Mouse (Mus musculus) heart, embryonic 13.5 days (tissue): Measurements from ENCODE around the gene Rftn1. TPM values are rescaled to one million over a fixed set of nuclear protein-coding genes. Genes with fewer than 3 reads are reported as not detected.
"Not testable (repeated sequence)": the region's sequence is repeated elsewhere in the genome, so short reads cannot be mapped to it uniquely, and the experiment has no call there.

Source experiments
- ATAC-seq: fragments of 200-750 bp; cut with Nextera tagmentation; 2 replicates; pipeline ENCODE4 v1.8.0; 2017; ENCODE audit warnings: moderate TSS enrichment; ENCODE audit not compliant: insufficient number of reproducible peaks, low FRiP score, low TSS enrichment; ENCODE audit errors: extremely low read depth
- H3K27ac ChIP-seq: fragments of 300-500 bp; sonication (generic); replicated peaks from 2 replicates; pipeline ENCODE4 v1.5.1; 2015; ENCODE audit warnings: moderate library complexity, mild to moderate bottlenecking, inconsistent platforms
- H3K27me3 ChIP-seq: fragments of 300-500 bp; sonication (generic); replicated peaks from 2 replicates; pipeline ENCODE4 v1.6.1; 2015; ENCODE audit warnings: mild to moderate bottlenecking, inconsistent platforms
- H3K36me3 ChIP-seq: fragments of 300-500 bp; sonication (generic); 2 replicates; pipeline ENCODE4 v1.6.1; 2015; ENCODE audit warnings: mild to moderate bottlenecking, inconsistent platforms
- H3K4me1 ChIP-seq: fragments of 300-500 bp; sonication (generic); 2 replicates; pipeline ENCODE4 v1.6.1; 2015; ENCODE audit warnings: inconsistent platforms
- H3K4me2 ChIP-seq: fragments of 300-500 bp; sonication (generic); 2 replicates; pipeline ENCODE4 v1.6.1; 2015; ENCODE audit warnings: inconsistent platforms, mild to moderate bottlenecking, moderate library complexity
- H3K4me3 ChIP-seq: fragments of 300-500 bp; sonication (generic); 2 replicates; pipeline ENCODE4 v1.5.1; 2015; ENCODE audit warnings: moderate library complexity, mild to moderate bottlenecking, inconsistent platforms
- H3K9ac ChIP-seq: fragments of 300-500 bp; sonication (generic); 2 replicates; pipeline ENCODE4 v1.6.1; 2015; ENCODE audit warnings: inconsistent platforms, mild to moderate bottlenecking, moderate library complexity
- H3K9me3 ChIP-seq: fragments of 300-500 bp; sonication (generic); 2 replicates; pipeline ENCODE4 v1.6.1; 2016; ENCODE audit warnings: inconsistent platforms
- WGBS: fragments of 180-500 bp; shearing (Covaris S2); methylation state at CpG from one replicate; pipeline ENCODE4 v1.1.7; 2015; ENCODE audit warnings: mixed read lengths; 5-methylcytosine and 5-hydroxymethylcytosine counted together
- polyA plus RNA-seq: library from polyadenylated mRNA; unstranded; fragments of >200 nt; fragmentation: Nextera tagmentation; extraction: Ambion mirVana; gene quantifications from 2 replicates; pipeline ENCODE4 v1.2.1, GENCODE M21; 2015

Gene Rftn1
- polyA plus RNA-seq, 1 experiment from 2014 or later = 26.3 TPM

DNA sequence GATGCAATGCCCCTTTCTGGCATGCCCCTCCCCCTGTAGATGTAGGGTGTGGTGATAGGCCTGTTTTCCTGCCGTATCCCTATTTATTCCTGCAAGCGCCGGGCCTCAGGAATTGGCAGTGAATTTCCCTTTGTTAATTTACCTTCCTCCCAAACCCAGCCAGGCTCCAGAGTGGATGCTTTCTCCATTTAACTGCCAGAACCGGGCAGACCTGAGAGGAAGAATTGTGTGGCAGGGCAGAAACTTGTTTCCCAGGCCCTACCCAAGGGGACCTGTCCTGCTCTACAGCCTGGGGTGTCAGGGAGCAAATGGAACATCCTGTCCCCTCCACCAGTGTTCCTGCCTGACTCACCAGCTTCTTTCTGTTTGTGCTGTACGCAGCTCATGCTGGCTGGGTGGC lies 34.2 kb upstream of the Rftn1 start:
- Histone ChIP-seq H3K4me3 (no peak overlapping the region), H3K9ac (no peak overlapping the region), H3K9me3 (no peaks in the 10 kb centered on the region), H3K36me3 (no peaks in the 10 kb centered on the region), H3K27ac (no peak overlapping the region), H3K4me2 (no peak overlapping the region), H3K27me3 (no peaks in the 10 kb centered on the region), H3K4me1 (peaks cover 13% of the 10 kb centered on the region; the same call in 1 of the 2 replicates)
- ATAC-seq = no peak
- WGBS = 63% methylated on average over 5 of the region's 5 CpGs

DNA sequence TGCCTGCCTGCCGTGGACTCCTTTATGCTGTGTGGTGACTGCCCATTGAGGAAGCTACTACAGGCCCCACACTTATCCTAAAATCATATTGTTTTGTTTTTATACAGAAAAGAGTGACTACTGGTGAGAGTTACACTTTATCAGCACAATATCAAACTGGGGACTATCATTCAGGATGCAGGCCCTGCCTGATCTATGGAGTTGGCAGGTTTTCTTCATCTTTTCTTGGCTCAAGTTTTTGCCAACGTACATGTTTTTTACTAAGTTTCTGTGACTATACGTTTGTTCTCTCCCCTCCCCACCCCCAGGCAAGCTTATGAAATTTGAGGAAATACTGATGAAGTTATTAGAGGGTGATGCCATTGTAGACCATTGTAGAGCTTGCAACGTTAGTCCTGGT lies 27.5 kb upstream of the Rftn1 start:
- Histone ChIP-seq H3K4me2 (no peak overlapping the region), H3K27me3 (no peaks in the 10 kb centered on the region), H3K9me3 (no peaks in the 10 kb centered on the region), H3K4me3 (no peak overlapping the region), H3K27ac (no peak overlapping the region), H3K4me1 (peaks cover 15% of the 10 kb centered on the region), H3K36me3 (no peaks in the 10 kb centered on the region), H3K9ac (no peak overlapping the region)
- no peak for ATAC-seq
- 62% methylated on average over 4 of the region's 4 CpGs for WGBS

DNA sequence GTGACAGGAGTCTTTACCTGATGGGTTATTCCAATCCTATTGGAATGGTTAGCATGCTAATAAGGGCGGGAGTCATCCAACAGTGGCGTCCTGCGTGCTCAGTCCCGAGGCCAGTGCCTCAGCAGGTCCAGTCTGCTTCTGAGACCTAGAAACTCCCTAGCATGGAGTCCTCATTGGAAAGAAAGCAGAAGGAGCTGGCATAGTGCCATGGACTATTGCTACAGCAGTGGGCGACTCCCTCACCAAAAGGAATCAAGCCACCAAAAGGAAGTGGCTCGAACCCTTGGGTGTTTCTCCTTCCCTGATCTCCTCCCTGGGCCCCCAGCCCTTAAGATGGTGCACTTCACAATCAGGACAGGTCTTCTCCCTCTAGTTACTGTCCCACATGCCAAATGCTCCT lies 24.6 kb upstream of the Rftn1 start:
- peaks cover 11% of the 10 kb centered on the region for H3K4me1 ChIP-seq
- 78% methylated on average over 6 of the region's 6 CpGs for WGBS
- no peak overlapping the region for H3K4me2 ChIP-seq

DNA sequence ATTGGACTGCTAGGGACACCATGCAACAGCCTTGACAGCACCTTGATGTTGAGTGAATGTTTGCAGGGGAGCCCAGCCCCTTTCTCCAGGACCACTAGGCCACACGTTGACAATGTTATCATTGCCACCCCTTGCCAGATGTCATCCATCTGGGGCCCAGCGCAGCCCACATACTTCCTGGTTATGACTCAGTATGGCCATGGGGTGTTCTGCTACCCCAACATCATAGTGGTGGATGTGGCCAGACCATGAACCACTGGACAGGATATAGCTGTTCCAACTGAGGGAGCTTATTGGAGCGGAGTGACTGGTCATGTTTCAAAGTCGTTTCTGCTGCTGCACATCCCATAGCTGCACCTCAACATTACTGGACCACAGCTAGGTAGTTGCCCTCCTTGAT lies 22.6 kb upstream of the Rftn1 start:
- ATAC-seq = no peak
- 74% methylated on average over 4 of the region's 4 CpGs for WGBS
- H3K4me3 ChIP-seq = no peak overlapping the region
- no peaks in the 10 kb centered on the region for H3K27me3 ChIP-seq
- H3K9ac ChIP-seq = no peak overlapping the region
- no peaks in the 10 kb centered on the region for H3K9me3 ChIP-seq
- H3K4me2 ChIP-seq = no peak overlapping the region
- H3K36me3 ChIP-seq = no peaks in the 10 kb centered on the region
- no peak overlapping the region for H3K27ac ChIP-seq
- H3K4me1 ChIP-seq = no peaks in the 10 kb centered on the region

More for the DNA sequence above, 24.6 kb upstream of the Rftn1 start:
- H3K27ac ChIP-seq = no peak overlapping the region
- no peak overlapping the region for H3K4me3 ChIP-seq
- no peak for ATAC-seq
- H3K9ac ChIP-seq = no peak overlapping the region
- no peaks in the 10 kb centered on the region for H3K36me3 ChIP-seq
- H3K9me3 ChIP-seq = no peaks in the 10 kb centered on the region
- no peaks in the 10 kb centered on the region for H3K27me3 ChIP-seq

DNA sequence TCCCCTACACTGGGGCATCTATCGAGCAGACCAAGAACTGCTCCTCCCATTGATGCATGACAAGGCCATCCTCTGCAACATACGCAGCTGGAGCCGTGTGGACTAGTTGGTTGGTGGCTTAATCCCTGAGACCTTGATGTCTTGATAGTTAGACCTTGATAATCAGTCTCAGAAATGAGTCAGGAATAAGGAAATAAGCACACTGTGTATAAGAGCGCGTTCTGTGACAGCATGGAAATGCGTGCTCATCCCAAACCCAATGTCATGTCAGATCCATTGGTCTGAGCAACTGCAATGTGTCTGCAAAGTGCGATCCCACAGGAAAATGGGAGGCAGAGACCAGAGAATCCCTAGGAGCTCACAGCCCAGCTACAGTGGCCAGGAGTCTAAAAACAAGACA lies 21.3 kb upstream of the Rftn1 start:
- Histone ChIP-seq H3K4me1 (no peaks in the 10 kb centered on the region), H3K27ac (no peak overlapping the region), H3K9ac (no peak overlapping the region), H3K27me3 (no peaks in the 10 kb centered on the region), H3K4me2 (no peak overlapping the region), H3K9me3 (no peaks in the 10 kb centered on the region), H3K36me3 (no peaks in the 10 kb centered on the region), H3K4me3 (no peak overlapping the region)
- no peak for ATAC-seq
- 85% methylated on average over 7 of the region's 7 CpGs for WGBS

DNA sequence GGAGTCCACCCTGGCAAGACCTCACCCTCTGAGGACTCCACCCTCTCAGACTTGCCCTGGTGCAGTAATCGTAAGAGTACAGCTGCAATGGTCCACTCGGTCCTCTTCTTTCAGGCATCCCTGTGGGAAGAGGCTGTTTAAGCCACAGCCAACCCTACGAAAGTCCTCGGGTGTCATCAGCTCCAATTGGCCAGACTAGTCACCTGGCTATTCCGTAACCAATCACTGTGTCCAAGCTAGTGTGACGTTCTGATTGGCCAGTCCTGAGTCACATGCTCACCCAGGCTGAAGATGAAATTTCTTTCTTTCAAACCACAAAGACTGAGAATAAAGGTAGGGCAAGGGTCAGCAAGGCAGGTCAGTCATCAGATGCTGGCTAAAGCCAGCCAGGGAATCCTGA lies 19.4 kb upstream of the Rftn1 start:
- WGBS = 89% methylated on average over 6 of the region's 6 CpGs
- no peaks in the 10 kb centered on the region for H3K9me3 ChIP-seq

DNA sequence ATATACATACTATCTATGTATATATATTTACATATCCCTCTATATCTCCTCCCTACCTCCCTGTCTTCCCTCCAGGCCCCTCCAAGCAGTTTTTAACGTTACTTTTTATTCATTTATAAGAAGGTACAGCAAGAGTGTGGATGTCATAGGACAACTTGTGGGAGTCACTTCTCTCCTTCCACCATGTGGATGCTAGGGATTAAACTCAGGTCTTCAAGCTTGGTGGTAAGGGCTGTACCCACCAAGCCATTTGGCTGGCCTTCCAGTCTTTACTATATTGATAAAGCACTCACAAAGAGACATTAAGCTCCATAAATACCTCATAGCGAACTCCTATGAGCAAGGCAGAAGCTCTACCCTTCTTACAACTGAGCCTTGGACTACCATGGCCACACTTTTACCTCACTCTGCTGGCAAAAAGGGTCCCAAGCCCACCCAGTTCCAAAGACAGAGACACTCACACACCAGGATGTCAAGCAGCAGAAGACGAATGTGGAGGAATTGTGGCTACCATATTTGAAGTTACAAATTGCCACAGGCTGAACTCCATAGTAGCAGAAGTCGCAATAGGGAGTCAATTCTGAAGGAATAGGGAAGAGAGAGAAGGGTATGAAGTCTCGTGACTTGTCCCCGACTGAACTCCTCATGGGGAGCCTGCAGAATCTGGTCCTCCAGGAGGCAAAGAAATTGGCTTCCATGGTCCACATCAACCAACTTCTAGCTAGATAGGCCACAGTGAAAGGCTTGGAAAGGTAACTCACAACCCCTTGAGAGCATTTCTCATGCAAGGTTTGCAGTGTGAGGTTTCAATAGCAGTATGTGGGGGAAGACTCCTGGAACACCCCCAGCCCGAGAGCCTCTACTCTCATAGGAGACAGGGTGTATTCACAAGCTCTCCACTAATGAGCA lies 17.9 kb upstream of the Rftn1 start:
- WGBS = 74% methylated on average over 7 of the region's 7 CpGs
- ATAC-seq = no peak

More for the DNA sequence above, 19.4 kb upstream of the Rftn1 start:
- no peaks in the 10 kb centered on the region for H3K36me3 ChIP-seq
- H3K9ac ChIP-seq = no peak overlapping the region
- H3K4me3 ChIP-seq = no peak overlapping the region
- H3K4me1 ChIP-seq = no peaks in the 10 kb centered on the region
- no peak overlapping the region for H3K27ac ChIP-seq
- H3K27me3 ChIP-seq = no peaks in the 10 kb centered on the region
- ATAC-seq = no peak
- no peak overlapping the region for H3K4me2 ChIP-seq

DNA sequence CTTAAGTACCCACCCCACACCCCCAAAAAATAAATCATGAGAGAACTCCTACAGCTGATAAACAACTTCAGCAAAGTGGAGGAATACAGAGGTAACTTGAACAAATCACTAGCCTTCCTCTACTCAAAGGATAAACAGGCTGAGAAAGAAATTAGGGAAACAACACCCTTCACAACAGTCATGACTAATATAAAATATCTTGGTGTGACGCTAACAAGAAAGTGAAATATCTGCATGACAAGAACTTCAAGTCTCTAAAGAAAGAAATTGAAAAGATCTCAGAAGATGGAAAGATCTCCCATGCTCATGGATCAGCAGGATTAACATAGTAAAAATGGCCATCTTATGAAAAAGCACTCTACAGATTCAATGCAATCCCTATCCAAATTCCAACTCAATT lies 15.8 kb upstream of the Rftn1 start:
- WGBS = 84% methylated on average over 1 of the region's 1 CpGs
- H3K36me3 ChIP-seq, H3K4me1 ChIP-seq: not testable (repeated sequence)

More for the DNA sequence above, 17.9 kb upstream of the Rftn1 start:
- H3K9ac ChIP-seq = no peak overlapping the region
- no peaks in the 10 kb centered on the region for H3K36me3 ChIP-seq
- no peak overlapping the region for H3K4me2 ChIP-seq
- no peaks in the 10 kb centered on the region for H3K9me3 ChIP-seq
- no peaks in the 10 kb centered on the region for H3K4me1 ChIP-seq
- no peaks in the 10 kb centered on the region for H3K27me3 ChIP-seq
- no peak overlapping the region for H3K4me3 ChIP-seq
- no peak overlapping the region for H3K27ac ChIP-seq

DNA sequence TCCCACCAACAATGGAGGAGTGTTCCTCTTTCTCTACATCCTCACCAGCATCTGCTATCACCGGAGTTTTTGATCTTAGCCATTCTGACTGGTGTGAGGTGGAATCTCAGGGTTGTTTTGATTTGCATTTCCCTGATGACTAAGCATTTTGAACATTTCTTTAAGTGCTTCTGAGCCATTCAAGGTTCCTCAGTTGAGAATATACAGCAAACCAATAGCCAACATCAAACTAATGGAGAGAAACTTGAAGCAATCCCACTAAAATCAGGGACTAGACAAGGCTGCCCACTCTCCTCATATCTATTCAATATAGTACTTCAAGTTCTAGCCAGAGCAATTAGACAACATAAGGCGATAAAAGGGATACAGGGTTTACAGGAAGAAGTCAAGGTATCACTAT lies 15.4 kb upstream of the Rftn1 start:
- not testable (repeated sequence) for H3K4me2 ChIP-seq, ATAC-seq, H3K4me1 ChIP-seq, H3K27ac ChIP-seq, H3K4me3 ChIP-seq, H3K27me3 ChIP-seq, H3K36me3 ChIP-seq, H3K9ac ChIP-seq, H3K9me3 ChIP-seq
- 73% methylated on average over 2 of the region's 2 CpGs for WGBS

More for the DNA sequence above, 15.8 kb upstream of the Rftn1 start:
- H3K9me3 ChIP-seq, H3K4me3 ChIP-seq, ATAC-seq, H3K27ac ChIP-seq, H3K27me3 ChIP-seq, H3K9ac ChIP-seq, H3K4me2 ChIP-seq: not testable (repeated sequence)

DNA sequence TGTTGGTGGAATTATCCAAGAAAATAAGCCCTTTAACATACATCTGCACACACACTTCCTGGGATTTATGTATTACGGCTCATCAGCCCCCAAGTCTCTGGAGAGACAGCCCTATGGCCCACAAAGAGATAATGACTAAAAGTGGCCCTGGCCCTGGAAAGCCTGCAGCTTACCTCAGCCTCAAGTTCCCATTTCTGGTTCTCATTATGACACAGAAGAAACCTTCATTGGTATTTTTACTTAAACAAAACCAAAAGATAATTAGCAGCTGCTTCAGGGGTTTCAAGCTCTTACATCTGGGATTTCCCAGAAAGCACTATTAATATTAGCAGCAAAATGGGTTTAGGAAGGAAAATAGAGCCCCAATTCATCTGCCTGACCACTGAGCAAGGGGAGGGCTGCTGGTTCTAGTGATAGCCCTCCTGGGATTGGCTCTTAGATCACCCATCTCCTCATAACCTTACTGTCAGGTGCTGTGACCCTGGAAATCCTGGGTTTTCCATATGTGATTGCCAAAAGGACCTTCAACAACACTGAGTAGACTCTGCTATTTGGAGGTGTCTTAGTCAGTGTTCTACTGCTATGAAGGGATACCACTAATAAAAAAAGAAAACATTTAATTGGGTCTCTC lies 14.8 kb upstream of the Rftn1 start:
- H3K4me3 ChIP-seq = no peak overlapping the region
- 84% methylated on average over 1 of the region's 1 CpGs for WGBS
- no peaks in the 10 kb centered on the region for H3K9me3 ChIP-seq
- H3K27me3 ChIP-seq = no peaks in the 10 kb centered on the region
- H3K4me1 ChIP-seq = peaks cover 3% of the 10 kb centered on the region
- no peak overlapping the region for H3K4me2 ChIP-seq
- no peaks in the 10 kb centered on the region for H3K36me3 ChIP-seq
- no peak overlapping the region for H3K9ac ChIP-seq
- no peak overlapping the region for H3K27ac ChIP-seq
- ATAC-seq = no peak

DNA sequence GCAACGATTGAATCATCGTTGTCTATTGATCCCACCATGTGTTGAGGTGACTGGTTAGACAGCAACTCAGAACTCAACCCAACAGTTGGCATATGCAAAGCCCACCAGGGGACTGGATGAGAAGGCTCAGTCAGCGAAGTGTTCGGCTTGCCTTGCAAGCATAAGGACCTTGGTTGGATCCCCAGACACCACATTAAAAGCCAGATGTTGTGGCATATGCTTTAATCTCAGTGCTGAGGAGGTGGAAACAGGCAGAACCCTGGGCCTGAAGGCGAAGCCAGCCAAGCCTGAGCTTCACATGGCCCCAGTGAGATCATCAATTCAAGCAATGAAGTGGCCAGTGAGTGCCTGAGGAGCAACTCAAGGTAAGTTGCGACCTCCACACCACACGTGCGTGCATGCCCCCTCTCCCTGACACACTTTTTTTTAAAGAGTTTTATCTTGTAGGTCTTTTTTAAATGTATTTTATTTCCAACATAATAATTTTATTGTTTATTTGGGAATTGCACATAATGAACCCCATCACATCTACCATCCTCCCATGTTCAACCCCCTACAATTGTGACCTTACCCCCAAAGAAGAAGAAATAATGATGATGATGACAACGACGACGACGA lies 11.5 kb upstream of the Rftn1 start:
- Histone ChIP-seq H3K4me2 (no peak overlapping the region), H3K9me3 (no peaks in the 10 kb centered on the region), H3K36me3 (no peaks in the 10 kb centered on the region), H3K4me1 (peaks cover 10% of the 10 kb centered on the region), H3K27me3 (no peaks in the 10 kb centered on the region; the same call in 1 of the 2 replicates), H3K4me3 (no peak overlapping the region), H3K27ac (no peak overlapping the region), H3K9ac (no peak overlapping the region)
- ATAC-seq = no peak
- 75% methylated on average over 12 of the region's 12 CpGs for WGBS
